Mouse (Mus musculus) naive thymus-derived CD4-positive, alpha-beta T cell, adult 5 months (primary cell): ENCODE data around the gene Perp. TPM values are rescaled to one million over a fixed set of nuclear protein-coding genes. Genes with fewer than 3 reads are reported as not detected.

Source experiments
- polyA plus RNA-seq: library from polyadenylated mRNA; unstranded; fragments of 100-300 nt; shearing (Covaris generic); gene quantifications from one replicate; pipeline ENCODE4 v1.2.1, GENCODE M21; 2017

Perp gene
- 0.35 TPM for polyA plus RNA-seq

DNA sequence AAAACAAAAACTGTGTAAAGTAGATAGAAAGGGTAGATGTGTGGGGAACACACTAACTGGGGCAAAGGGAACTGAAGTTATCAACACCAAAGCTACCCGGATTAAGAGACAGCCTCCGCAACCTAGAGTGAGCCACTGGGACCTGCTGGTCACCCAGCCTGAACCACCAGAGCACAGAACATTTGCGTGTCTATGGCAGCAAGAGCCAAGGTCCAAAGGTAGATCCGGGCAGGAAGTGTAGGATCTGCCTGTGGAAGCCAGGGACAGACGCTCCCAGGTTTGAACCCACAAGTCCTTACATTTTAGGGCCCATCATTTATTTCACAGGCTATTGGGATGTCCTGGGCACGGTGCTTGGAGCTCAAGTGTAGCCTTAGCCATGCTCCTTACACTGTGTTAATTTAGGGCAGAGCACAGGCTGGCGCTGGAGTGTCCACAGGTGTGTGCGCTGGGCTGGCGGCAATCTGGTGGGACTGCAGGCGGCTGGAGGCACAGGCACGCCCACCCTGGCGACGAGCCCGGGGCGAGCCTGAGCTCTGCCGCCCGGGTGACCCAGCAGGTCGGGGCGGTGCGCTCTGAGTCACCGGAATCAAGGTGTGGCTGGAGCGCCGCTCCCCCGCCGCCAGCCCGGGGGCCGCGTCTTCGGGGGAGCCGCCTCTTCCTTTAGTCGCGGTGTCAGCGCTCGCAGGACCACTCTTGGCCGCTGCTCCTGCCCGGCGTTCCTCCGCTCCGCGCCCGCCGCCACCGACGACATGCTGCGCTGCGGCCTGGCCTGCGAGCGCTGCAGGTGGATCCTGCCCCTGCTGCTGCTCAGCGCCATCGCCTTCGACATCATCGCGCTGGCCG is at the start of gene Perp:
Gene Perp (plus strand): TSS at position 580 of the 846 bp plus-strand sequence.

Other genes with a start within 250 kb of the Perp start
- gene Arfgef3, start 101.1 kb upstream of the Perp start, polyA plus RNA-seq: not detected
- not detected for gene Gm4922, start 58.2 kb upstream of the Perp start, polyA plus RNA-seq
- 1,206 TPM for gene Tnfaip3, start 170.6 kb downstream of the Perp start, polyA plus RNA-seq